Mouse (Mus musculus) neutrophil, adult 5-6 weeks (primary cell): ENCODE measurements around the gene Tbc1d30. TPM values are rescaled to one million over a fixed set of nuclear protein-coding genes. Genes with fewer than 3 reads are reported as not detected.

Experiments used
- ATAC-seq: fragments of 151-379, 151-347 bp; 2 replicates; pipeline ENCODE4 v1.8.0; 2017; ENCODE audit warnings: mild to moderate bottlenecking, moderate TSS enrichment; ENCODE audit not compliant: insufficient number of reproducible peaks, poor library complexity, low FRiP score, severe bottlenecking; ENCODE audit errors: extremely low read depth
- total RNA-seq: library from RNA; stranded (forward); fragments of 200-1000 nt; gene quantifications from 2 replicates; pipeline ENCODE4 v1.2.3, GENCODE M21; 2017

Gene Tbc1d30
- total RNA-seq, 1 experiment from 2014 or later = 0.93 TPM

- no peak for ATAC-seq
Observed at GRCm38 (mm10) chr10:121243373-121244207, 107.5 kb downstream of the Tbc1d30 start.

- no peak for ATAC-seq
Observed at GRCm38 (mm10) chr10:121242596-121242995, 108.5 kb downstream of the Tbc1d30 start.

GRCm38 (mm10) chr10:121239065-121239464 is 112.0 kb downstream of the Tbc1d30 start:
- ATAC-seq = no peak

GRCm38 (mm10) chr10:121238551-121238950 is 112.5 kb downstream of the Tbc1d30 start:
- ATAC-seq = no peak

GRCm38 (mm10) chr10:121237377-121237776 is 113.7 kb downstream of the Tbc1d30 start:
- ATAC-seq = no peak

GRCm38 (mm10) chr10:121235167-121235824 is 115.8 kb downstream of the Tbc1d30 start:
- ATAC-seq = no peak

- ATAC-seq = no peak
Observed at GRCm38 (mm10) chr10:121234476-121234875, 116.6 kb downstream of the Tbc1d30 start.

- ATAC-seq = no peak
Observed at GRCm38 (mm10) chr10:121228422-121228953, 122.6 kb downstream of the Tbc1d30 start.

GRCm38 (mm10) chr10:121227988-121228409 is 123.1 kb downstream of the Tbc1d30 start:
- no peak for ATAC-seq

GRCm38 (mm10) chr10:121227403-121227802 is 123.7 kb downstream of the Tbc1d30 start:
- no peak for ATAC-seq

- no peak for ATAC-seq
Observed at GRCm38 (mm10) chr10:121225636-121226035, 125.4 kb downstream of the Tbc1d30 start.

- ATAC-seq = no peak
Observed at GRCm38 (mm10) chr10:121222881-121223280, 128.2 kb downstream of the Tbc1d30 start.

- no peak for ATAC-seq
Observed at GRCm38 (mm10) chr10:121218616-121219015, 132.5 kb downstream of the Tbc1d30 start.

- ATAC-seq = no peak
Observed at GRCm38 (mm10) chr10:121216804-121217203, 134.3 kb downstream of the Tbc1d30 start.

Other genes with a start within 250 kb of the Tbc1d30 start
- gene Gns, start 13.8 kb upstream of the Tbc1d30 start, total RNA-seq = 92.6 and 96.6 TPM in 2 replicates
- gene Rassf3, start 125.1 kb upstream of the Tbc1d30 start, total RNA-seq = 173 and 189 TPM in 2 replicates
- 133 and 134 TPM in 2 replicates for gene Tbk1, start 235.5 kb upstream of the Tbc1d30 start, total RNA-seq